Mouse (Mus musculus): ENCODE data around the gene Sntn. TPM values are rescaled to one million over a fixed set of nuclear protein-coding genes. Genes with fewer than 3 reads are reported as not detected.

The Sntn gene
- not detected for total RNA-seq (2018; cell fraction: chromatin; rRNA removed)
- not detected for total RNA-seq (2018; cell fraction: cytosol; rRNA removed)
- not detected for total RNA-seq (2018; cell fraction: nucleus; rRNA removed)
- polyA plus RNA-seq (2018), result not detected in 3 replicates

GRCm38 (mm10) chr14:13670576-13670975 lies at the start of gene Sntn:
TSS of gene Sntn (plus strand) at chr14:13670876.
- 68% methylated on average over 2 of the region's 2 CpGs for WGBS (ENCODE audit: missing documents)
- Histone ChIP-seq H3K27ac (no peak within 1 kb of the TSS), H3K4me3 (ENCODE audit: inconsistent target) (no peak within 1 kb of the TSS)

GRCm38 (mm10) chr14:13649865-13650264 lies 20.8 kb upstream of the Sntn start:
- Histone ChIP-seq H3K27ac (no peak overlapping the region), H3K79me2 (ENCODE audit: inconsistent target) (no peaks in the 10 kb centered on the region), H3K36me3 (ENCODE audit: inconsistent target) (no peaks in the 10 kb centered on the region), H3K4me3 (ENCODE audit: inconsistent target) (no peak overlapping the region)
- WGBS (ENCODE audit: missing documents), result 100% methylated on average over 1 of the region's 1 CpGs

More at GRCm38 (mm10) chr14:13670576-13670975, at the start of gene Sntn:
- Histone ChIP-seq H3K36me3 (ENCODE audit: inconsistent target) (no peaks in the 10 kb centered on the region), H3K79me2 (ENCODE audit: inconsistent target) (no peaks in the 10 kb centered on the region)

- Histone ChIP-seq H3K36me3 (ENCODE audit: inconsistent target) (no peaks in the 10 kb centered on the region), H3K79me2 (ENCODE audit: inconsistent target) (no peaks in the 10 kb centered on the region), H3K27ac (no peak overlapping the region), H3K4me3 (ENCODE audit: inconsistent target) (no peak overlapping the region)
- 90% methylated on average over 1 of the region's 1 CpGs for WGBS (ENCODE audit: missing documents)
These were observed 19.6 kb upstream of the Sntn start for GRCm38 (mm10) chr14:13651039-13651438.

- no peaks in the 10 kb centered on the region for H3K36me3 ChIP-seq (ENCODE audit: inconsistent target)
- H3K27ac ChIP-seq, result no peak overlapping the region
- 84% methylated on average over 2 of the region's 2 CpGs for WGBS (ENCODE audit: missing documents)
These were observed 19.0 kb upstream of the Sntn start for GRCm38 (mm10) chr14:13651541-13652298.

GRCm38 (mm10) chr14:13686716-13687115 lies 16.0 kb downstream of the Sntn start:
- no peak overlapping the region for H3K4me3 ChIP-seq (ENCODE audit: inconsistent target)
- WGBS (ENCODE audit: missing documents), result 69% methylated on average over 1 of the region's 1 CpGs
- H3K79me2 ChIP-seq (ENCODE audit: inconsistent target), result no peaks in the 10 kb centered on the region
- H3K36me3 ChIP-seq (ENCODE audit: inconsistent target), result no peaks in the 10 kb centered on the region
- no peak overlapping the region for H3K27ac ChIP-seq

More at GRCm38 (mm10) chr14:13651541-13652298, 19.0 kb upstream of the Sntn start:
- H3K79me2 ChIP-seq (ENCODE audit: inconsistent target), result no peaks in the 10 kb centered on the region
- H3K4me3 ChIP-seq (ENCODE audit: inconsistent target), result no peak overlapping the region

- 47% methylated on average over 2 of the region's 2 CpGs for WGBS (ENCODE audit: missing documents)
- Histone ChIP-seq H3K4me3 (ENCODE audit: inconsistent target) (no peak overlapping the region), H3K27ac (no peak overlapping the region)
These were observed 19.8 kb downstream of the Sntn start for GRCm38 (mm10) chr14:13690426-13690825.

GRCm38 (mm10) chr14:13732263-13732662 lies 61.6 kb downstream of the Sntn start:
- 68% methylated on average over 4 of the region's 4 CpGs for WGBS (ENCODE audit: missing documents)

More at GRCm38 (mm10) chr14:13690426-13690825, 19.8 kb downstream of the Sntn start:
- H3K79me2 ChIP-seq (ENCODE audit: inconsistent target), result no peaks in the 10 kb centered on the region
- H3K36me3 ChIP-seq (ENCODE audit: inconsistent target), result no peaks in the 10 kb centered on the region

More at GRCm38 (mm10) chr14:13732263-13732662, 61.6 kb downstream of the Sntn start:
- H3K27ac ChIP-seq, result no peak overlapping the region
- H3K79me2 ChIP-seq (ENCODE audit: inconsistent target), result no peaks in the 10 kb centered on the region
- H3K4me3 ChIP-seq (ENCODE audit: inconsistent target), result no peak overlapping the region
- no peaks in the 10 kb centered on the region for H3K36me3 ChIP-seq (ENCODE audit: inconsistent target)

Other genes starting within 250 kb of the Sntn start
- gene Gm281, start 243.6 kb downstream of the Sntn start, polyA plus RNA-seq (2018), result not detected in 3 replicates

Data from macrophage (primary cell).